Mouse (Mus musculus): ENCODE measurements around the gene Olfr466. TPM values are rescaled to one million over a fixed set of nuclear protein-coding genes. Genes with fewer than 3 reads are reported as not detected.

The Olfr466 gene
- polyA plus RNA-seq (2014; fragmentation: Illumina TruSeq; extraction: RNeasy Lipid Tissue Mini Kit (QIAGEN cat#74804); ENCODE audit: low read depth, low replicate concordance), result not detected

DNA sequence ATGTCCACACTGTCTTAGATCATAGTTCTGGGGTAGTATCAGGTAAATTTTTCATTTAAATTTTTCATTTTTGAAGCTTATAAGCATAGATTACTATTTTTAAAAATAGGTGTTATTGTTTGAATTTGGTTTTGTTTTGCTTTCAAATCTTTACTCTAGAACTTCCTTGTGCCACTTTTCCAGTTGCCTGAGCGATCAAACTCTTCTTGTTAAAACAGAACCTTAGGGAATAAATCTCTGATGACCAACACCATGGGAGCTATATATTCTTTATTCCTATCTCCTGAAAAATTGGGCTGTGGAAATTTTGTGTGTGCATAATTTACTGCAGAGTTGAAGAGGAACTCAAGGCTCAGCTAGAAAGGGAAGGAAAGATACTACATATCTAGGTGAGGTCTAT is at the start of gene Olfr466:
Gene Olfr466 (plus strand): TSS at position 301 of the 400 bp plus-strand sequence.

DNA sequence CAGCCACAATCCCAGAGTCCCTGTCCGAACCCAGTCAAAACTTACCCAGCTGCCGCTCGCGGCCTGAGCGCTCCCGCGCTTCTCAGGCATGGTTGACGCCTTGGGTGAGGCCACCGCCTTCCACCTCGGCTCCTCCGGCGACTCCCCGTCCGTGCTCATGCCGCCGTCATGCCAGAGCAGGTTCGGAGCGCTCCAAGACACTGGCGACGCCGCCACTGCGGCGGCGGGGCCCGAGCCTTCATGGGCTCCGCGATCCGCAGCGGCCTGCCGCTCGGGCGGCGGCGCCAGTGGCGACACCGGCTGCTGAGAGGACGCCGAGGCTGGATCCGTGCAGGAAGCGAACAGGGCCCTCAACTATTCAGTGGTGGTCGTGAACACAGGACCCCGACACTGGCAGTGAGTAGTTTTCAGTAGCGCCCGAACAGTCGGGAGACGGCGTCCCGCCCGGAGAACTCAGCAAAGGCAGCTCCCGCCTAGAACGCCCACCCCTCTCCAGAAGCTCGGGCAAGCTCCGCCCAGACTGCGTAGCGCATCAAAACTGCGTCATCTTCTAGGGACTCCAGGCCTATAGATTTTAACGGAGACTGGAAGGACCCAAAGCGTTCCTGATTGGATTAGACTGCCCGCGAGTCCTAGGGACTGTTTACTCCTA is 37.5 kb upstream of the Olfr466 start, which contains the start of gene Mfsd14b:
Gene Mfsd14b (minus strand): TSS at position 517 of the 652 bp plus-strand sequence.

DNA sequence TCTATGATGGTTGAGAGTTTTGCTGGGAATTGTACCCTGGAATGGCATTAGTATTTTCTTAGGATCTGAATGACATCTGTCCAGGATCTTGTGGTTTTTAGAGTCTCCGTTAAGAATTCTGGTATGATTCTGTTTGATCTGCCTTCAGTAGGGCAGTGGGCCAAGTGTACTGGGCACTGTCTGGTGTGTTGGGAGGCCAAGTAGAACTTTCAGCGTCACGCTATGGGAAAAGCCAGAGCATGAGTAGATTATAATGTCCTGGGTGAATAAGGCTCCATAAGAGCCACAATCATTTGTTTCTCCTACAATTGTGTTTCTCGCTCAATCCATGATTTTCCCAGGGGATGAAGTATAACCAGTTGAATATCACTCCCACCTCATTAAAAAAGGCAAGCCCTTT is 12.3 kb upstream of the Olfr466 start, which contains the start of gene Olfr465-ps1:
Gene Olfr465-ps1 (plus strand): TSS at position 301 of the 400 bp plus-strand sequence.

Other genes starting within 250 kb of the Olfr466 start
- gene Cntnap3, start 246.3 kb upstream of the Olfr466 start, polyA plus RNA-seq (2014; fragmentation: Illumina TruSeq; extraction: RNeasy Lipid Tissue Mini Kit (QIAGEN cat#74804); ENCODE audit: low read depth, low replicate concordance), result not detected
- gene Spata31, start 232.8 kb upstream of the Olfr466 start, polyA plus RNA-seq (2014; fragmentation: Illumina TruSeq; extraction: RNeasy Lipid Tissue Mini Kit (QIAGEN cat#74804); ENCODE audit: low read depth, low replicate concordance), result not detected
- gene Spata31d1c, start 117.2 kb upstream of the Olfr466 start, polyA plus RNA-seq (2014; fragmentation: Illumina TruSeq; extraction: RNeasy Lipid Tissue Mini Kit (QIAGEN cat#74804); ENCODE audit: low read depth, low replicate concordance), result not detected
- not detected for gene Prss47, start 97.5 kb upstream of the Olfr466 start, polyA plus RNA-seq (2014; fragmentation: Illumina TruSeq; extraction: RNeasy Lipid Tissue Mini Kit (QIAGEN cat#74804); ENCODE audit: low read depth, low replicate concordance)
- gene Mfsd14b, start 37.3 kb upstream of the Olfr466 start, polyA plus RNA-seq (2014; fragmentation: Illumina TruSeq; extraction: RNeasy Lipid Tissue Mini Kit (QIAGEN cat#74804); ENCODE audit: low read depth, low replicate concordance), result 113 TPM
- not detected for gene Olfr465-ps1, start 12.2 kb upstream of the Olfr466 start, polyA plus RNA-seq (2014; fragmentation: Illumina TruSeq; extraction: RNeasy Lipid Tissue Mini Kit (QIAGEN cat#74804); ENCODE audit: low read depth, low replicate concordance)
- gene Nlrp4f, start 55.7 kb downstream of the Olfr466 start, polyA plus RNA-seq (2014; fragmentation: Illumina TruSeq; extraction: RNeasy Lipid Tissue Mini Kit (QIAGEN cat#74804); ENCODE audit: low read depth, low replicate concordance), result 0.23 TPM
- gene Gm10775, start 109.3 kb downstream of the Olfr466 start, polyA plus RNA-seq (2014; fragmentation: Illumina TruSeq; extraction: RNeasy Lipid Tissue Mini Kit (QIAGEN cat#74804); ENCODE audit: low read depth, low replicate concordance), result not detected
- 34.9 TPM for gene Zfp369, start 128.6 kb downstream of the Olfr466 start, polyA plus RNA-seq (2014; fragmentation: Illumina TruSeq; extraction: RNeasy Lipid Tissue Mini Kit (QIAGEN cat#74804); ENCODE audit: low read depth, low replicate concordance)

Measured in adrenal gland, adult 10 weeks (tissue).